Mouse (Mus musculus) heart, adult 18-20 months (tissue): ENCODE measurements around the gene Arhgdib. TPM values are rescaled to one million over a fixed set of nuclear protein-coding genes. Genes with fewer than 3 reads are reported as not detected.

Experiments
- DNase-seq, 2 experiments: peaks; one replicate each; pipeline ENCODE4 v3.0.0; 2021 to 2022; ENCODE audit warnings: mixed read lengths in 1 of 2
- total RNA-seq, 2 experiments: library from RNA; stranded (reverse); gene quantifications; 2 replicates each; pipeline ENCODE4 v1.2.3; 2021

Gene Arhgdib
- total RNA-seq, 2 experiments from 2014 or later, result 22.8 to 39.0 TPM

- DNase-seq, result peak; percentile 82 to 93
Observed at GRCm38 (mm10) chr6:136920320-136921257, 21.1 kb downstream of the Arhgdib start.

GRCm38 (mm10) chr6:136917885-136918284, 23.8 kb downstream of the Arhgdib start:
- DNase-seq, result no peak

GRCm38 (mm10) chr6:136915721-136916395, 25.8 kb downstream of the Arhgdib start:
- DNase-seq, result peak; percentile 29 to 30

- DNase-seq, result no peak
Observed at GRCm38 (mm10) chr6:136914234-136914633, 27.5 kb downstream of the Arhgdib start.

GRCm38 (mm10) chr6:136913384-136914126, 28.1 kb downstream of the Arhgdib start:
- peak; percentile 67 for DNase-seq

- no peak for DNase-seq
Observed at GRCm38 (mm10) chr6:136912751-136913265, 28.9 kb downstream of the Arhgdib start.

- peak; percentile 38 to 49 for DNase-seq
Observed at GRCm38 (mm10) chr6:136910247-136910890, 31.3 kb downstream of the Arhgdib start.

GRCm38 (mm10) chr6:136906937-136907293, 34.8 kb downstream of the Arhgdib start:
- peak; percentile 68 to 79 for DNase-seq

- DNase-seq, result peak; percentile 50 to 60
Observed at GRCm38 (mm10) chr6:136906283-136906936, 35.3 kb downstream of the Arhgdib start.

- no peak for DNase-seq
Observed at GRCm38 (mm10) chr6:136903885-136904470, 37.7 kb downstream of the Arhgdib start.

GRCm38 (mm10) chr6:136902527-136902926, 39.2 kb downstream of the Arhgdib start:
- no peak for DNase-seq

- DNase-seq, result no peak
Observed at GRCm38 (mm10) chr6:136901010-136901409, 40.7 kb downstream of the Arhgdib start.

- peak in 1 of 2 experiments; percentile 34 for DNase-seq
Observed at GRCm38 (mm10) chr6:136900369-136901009, 41.2 kb downstream of the Arhgdib start.

- no peak for DNase-seq
Observed at GRCm38 (mm10) chr6:136898954-136899353, 42.7 kb downstream of the Arhgdib start.

- peak; percentile 62 to 69 for DNase-seq
Observed at GRCm38 (mm10) chr6:136898222-136898621, 43.5 kb downstream of the Arhgdib start.

GRCm38 (mm10) chr6:136897789-136898188, 43.9 kb downstream of the Arhgdib start:
- peak; percentile 54 to 72 for DNase-seq

GRCm38 (mm10) chr6:136894532-136895339, 47.0 kb downstream of the Arhgdib start:
- peak; percentile 67 to 71 for DNase-seq

GRCm38 (mm10) chr6:136892002-136892401, 49.7 kb downstream of the Arhgdib start:
- no peak for DNase-seq

GRCm38 (mm10) chr6:136889554-136889953, 52.1 kb downstream of the Arhgdib start:
- DNase-seq, result no peak
